Mouse (Mus musculus) limb, embryonic 14.5 days (tissue): ENCODE measurements around the gene Nt5dc1. TPM values are rescaled to one million over a fixed set of nuclear protein-coding genes. Genes with fewer than 3 reads are reported as not detected.
A peak's percentile ranks its signal among the peaks of the same experiment; 100 is the strongest.

Experiments used
- ATAC-seq: fragments of 200-750 bp; cut with Nextera tagmentation; 2 replicates; pipeline ENCODE4 v1.8.0; 2017; ENCODE audit warnings: low read depth, moderate number of reproducible peaks, moderate TSS enrichment; ENCODE audit not compliant: low FRiP score
- DNase-seq: peaks from one replicate; pipeline ENCODE4 v3.0.0-alpha.2; 2015; ENCODE audit warnings: low spot score
- H3K27ac ChIP-seq: fragments of 300-500 bp; sonication (generic); replicated peaks from 2 replicates; pipeline ENCODE4 v1.5.1; 2014; ENCODE audit warnings: low read depth, mild to moderate bottlenecking, low read length, moderate library complexity, mixed read lengths
- H3K27me3 ChIP-seq: fragments of 300-500 bp; sonication (generic); 2 replicates; pipeline ENCODE4 v1.6.1; 2014; ENCODE audit warnings: low read length, mixed read lengths; ENCODE audit not compliant: control insufficient read depth, insufficient read depth
- H3K36me3 ChIP-seq: fragments of 300-500 bp; sonication (generic); 2 replicates; pipeline ENCODE4 v1.6.1; 2014; ENCODE audit warnings: mild to moderate bottlenecking, low read length, moderate library complexity, mixed read lengths; ENCODE audit not compliant: control insufficient read depth, insufficient read depth
- H3K4me1 ChIP-seq: fragments of 300-500 bp; sonication (generic); 2 replicates; pipeline ENCODE4 v1.6.1; 2014; ENCODE audit warnings: antibody characterized with exemption, low read length, mixed read lengths; ENCODE audit not compliant: control insufficient read depth, insufficient read depth
- H3K4me2 ChIP-seq: fragments of 300-500 bp; sonication (generic); replicated peaks from 2 replicates; pipeline ENCODE4 v1.6.1; 2014; ENCODE audit warnings: low read depth, mild to moderate bottlenecking, low read length, moderate library complexity; ENCODE audit not compliant: severe bottlenecking
- H3K4me3 ChIP-seq: fragments of 300-500 bp; sonication (generic); replicated peaks from 2 replicates; pipeline ENCODE4 v1.5.1; 2014; ENCODE audit warnings: low read length
- H3K9ac ChIP-seq: fragments of 300-500 bp; sonication (generic); 2 replicates; pipeline ENCODE4 v1.6.1; 2014; ENCODE audit warnings: mild to moderate bottlenecking, low read depth, low read length, moderate library complexity; ENCODE audit not compliant: severe bottlenecking
- H3K9me3 ChIP-seq: fragments of 300-500 bp; sonication (generic); 2 replicates; pipeline ENCODE4 v1.6.1; 2016; ENCODE audit warnings: low read length; ENCODE audit not compliant: control insufficient read depth
- POLR2A ChIP-seq: fragments of 200-500 bp; IDR thresholded peaks from 2 replicates; pipeline ENCODE4 v1.8.0; 2012; ENCODE audit warnings: inconsistent platforms, mild to moderate bottlenecking, moderate library complexity, borderline replicate concordance; ENCODE audit not compliant: insufficient read depth, insufficient read length; ENCODE audit errors: extremely low read depth
- WGBS: fragments of 180-500 bp; shearing (Covaris S2); extraction: QIAGEN DNeasy Blood & Tissue Kit; methylation state at CpG from one replicate; pipeline ENCODE4 v1.1.7; 2014; 5-methylcytosine and 5-hydroxymethylcytosine counted together
- polyA plus RNA-seq, 2 experiments: library from polyadenylated mRNA; depleted of rRNA in 1 of 2; stranded (reverse) in 1 of 2; unstranded in 1 of 2; fragments of >200 nt; fragmentation: Nextera tagmentation in 1 of 2; extraction: Ambion mirVana in 1 of 2; gene quantifications; 2 replicates each; pipeline versions ENCODE4 v1.2.1 to v1.2.3; 2012 to 2014

Nt5dc1 gene
- polyA plus RNA-seq, 2 experiments: 6.0 to 11.1 TPM

GRCm38 (mm10) chr10:34249594-34249993 lies 168.8 kb downstream of the Nt5dc1 start:
- DNase-seq: no peak
- no peak overlapping the region for H3K4me3 ChIP-seq
- 64% methylated on average over 2 of the region's 2 CpGs for WGBS

GRCm38 (mm10) chr10:34247757-34248156 lies 170.6 kb downstream of the Nt5dc1 start:
- Histone ChIP-seq H3K9ac (no peak overlapping the region), H3K27ac (no peak overlapping the region), H3K4me2 (no peak overlapping the region), H3K4me1 (0 out of 2 replicates have a peak, but pooled peaks cover 9% of the 10 kb centered on the region), H3K27me3 (no peaks in the 10 kb centered on the region), H3K4me3 (no peak overlapping the region), H3K36me3 (no peaks in the 10 kb centered on the region), H3K9me3 (no peaks in the 10 kb centered on the region)
- no peak for ATAC-seq
- DNase-seq: peak; percentile 40
- TF ChIP-seq POLR2A: no peak
- WGBS: 23% methylated on average over 3 of the region's 3 CpGs

More at GRCm38 (mm10) chr10:34249594-34249993, 168.8 kb downstream of the Nt5dc1 start:
- Histone ChIP-seq H3K36me3 (no peaks in the 10 kb centered on the region), H3K9ac (no peak overlapping the region), H3K9me3 (no peaks in the 10 kb centered on the region), H3K4me2 (no peak overlapping the region), H3K27me3 (no peaks in the 10 kb centered on the region), H3K4me1 (0 out of 2 replicates have a peak, but pooled peaks cover 9% of the 10 kb centered on the region), H3K27ac (no peak overlapping the region)
- ATAC-seq: no peak
- TF ChIP-seq POLR2A: no peak

GRCm38 (mm10) chr10:34246106-34246505 lies 172.2 kb downstream of the Nt5dc1 start:
- Histone ChIP-seq H3K4me3 (no peak overlapping the region), H3K36me3 (no peaks in the 10 kb centered on the region), H3K27me3 (no peaks in the 10 kb centered on the region), H3K27ac (no peak overlapping the region), H3K4me2 (no peak overlapping the region), H3K9ac (no peak overlapping the region), H3K4me1 (0 out of 2 replicates have a peak, but pooled peaks cover 9% of the 10 kb centered on the region), H3K9me3 (no peaks in the 10 kb centered on the region)
- WGBS: 64% methylated on average over 2 of the region's 2 CpGs
- TF ChIP-seq POLR2A: no peak
- no peak for DNase-seq
- ATAC-seq: no peak

- WGBS: 77% methylated on average over 5 of the region's 5 CpGs
- DNase-seq: no peak
- no peaks in the 10 kb centered on the region for H3K36me3 ChIP-seq
- no peak overlapping the region for H3K9ac ChIP-seq
- 0 out of 2 replicates have a peak, but pooled peaks cover 9% of the 10 kb centered on the region for H3K4me1 ChIP-seq
- H3K27ac ChIP-seq: no peak overlapping the region
- no peak for ATAC-seq
- TF ChIP-seq POLR2A: no peak
- no peak overlapping the region for H3K4me2 ChIP-seq
- no peaks in the 10 kb centered on the region for H3K9me3 ChIP-seq
- H3K27me3 ChIP-seq: no peaks in the 10 kb centered on the region
- no peak overlapping the region for H3K4me3 ChIP-seq
Observed at GRCm38 (mm10) chr10:34244745-34245144, 173.6 kb downstream of the Nt5dc1 start.

- Histone ChIP-seq H3K4me3 (no peak overlapping the region), H3K4me1 (no peaks in the 10 kb centered on the region), H3K27me3 (no peaks in the 10 kb centered on the region), H3K4me2 (no peak overlapping the region), H3K27ac (no peak overlapping the region), H3K9me3 (no peaks in the 10 kb centered on the region), H3K9ac (no peak overlapping the region), H3K36me3 (no peaks in the 10 kb centered on the region)
- TF ChIP-seq POLR2A: no peak
- no peak for DNase-seq
- ATAC-seq: no peak
- WGBS: 86% methylated on average over 4 of the region's 4 CpGs
Observed at GRCm38 (mm10) chr10:34238536-34238935, 179.8 kb downstream of the Nt5dc1 start.

Other genes with a start within 250 kb of the Nt5dc1 start
- 30.8 and 38.8 TPM in 2 replicates for gene Dse, start 210.8 kb downstream of the Nt5dc1 start, polyA plus RNA-seq (2012; rRNA removed)
- 49.8 and 50.6 TPM in 2 replicates for gene Dse, start 210.8 kb downstream of the Nt5dc1 start, polyA plus RNA-seq (2014; fragmentation: Nextera tagmentation; extraction: Ambion mirVana)
- 39.6 and 40.7 TPM in 2 replicates for gene Tspyl1, start 136.4 kb downstream of the Nt5dc1 start, polyA plus RNA-seq (2012; rRNA removed)
- 44.4 and 51.5 TPM in 2 replicates for gene Tspyl1, start 136.4 kb downstream of the Nt5dc1 start, polyA plus RNA-seq (2014; fragmentation: Nextera tagmentation; extraction: Ambion mirVana)
- gene Tspyl4, start 121.1 kb downstream of the Nt5dc1 start, polyA plus RNA-seq (2012; rRNA removed): 13.4 and 13.8 TPM in 2 replicates
- 7.5 and 11.6 TPM in 2 replicates for gene Tspyl4, start 121.1 kb downstream of the Nt5dc1 start, polyA plus RNA-seq (2014; fragmentation: Nextera tagmentation; extraction: Ambion mirVana)
- gene Col10a1, start 28.6 kb downstream of the Nt5dc1 start, polyA plus RNA-seq (2012; rRNA removed): 165 and 175 TPM in 2 replicates
- 15.7 and 17.6 TPM in 2 replicates for gene Col10a1, start 28.6 kb downstream of the Nt5dc1 start, polyA plus RNA-seq (2014; fragmentation: Nextera tagmentation; extraction: Ambion mirVana)
- gene Frk, start 64.8 kb upstream of the Nt5dc1 start, polyA plus RNA-seq (2012; rRNA removed): 2.9 and 3.6 TPM in 2 replicates
- gene Frk, start 64.8 kb upstream of the Nt5dc1 start, polyA plus RNA-seq (2014; fragmentation: Nextera tagmentation; extraction: Ambion mirVana): 7.4 and 10.9 TPM in 2 replicates